Mouse (Mus musculus) hindbrain, postnatal 0 days (tissue): ENCODE data around the gene Fgd6. TPM values are rescaled to one million over a fixed set of nuclear protein-coding genes. Genes with fewer than 3 reads are reported as not detected.

Experiments
- ATAC-seq: fragments of 200-750 bp; cut with Nextera tagmentation; 2 replicates; pipeline ENCODE4 v1.8.0; 2017; ENCODE audit warnings: mild to moderate bottlenecking, moderate TSS enrichment, moderate library complexity
- DNase-seq: peaks from one replicate; pipeline ENCODE4 v3.0.0-alpha.2; 2015; ENCODE audit warnings: low spot score
- H3K27ac ChIP-seq: fragments of 300-500 bp; sonication (generic); 2 replicates; pipeline ENCODE4 v1.5.1; 2014; ENCODE audit warnings: mild to moderate bottlenecking
- H3K27me3 ChIP-seq: fragments of 300-500 bp; sonication (generic); 2 replicates; pipeline ENCODE4 v1.6.1; 2014; ENCODE audit warnings: low read length, mixed read lengths; ENCODE audit not compliant: insufficient read depth
- H3K36me3 ChIP-seq: fragments of 300-500 bp; sonication (generic); 2 replicates; pipeline ENCODE4 v1.6.1; 2014; ENCODE audit warnings: low read length, mixed read lengths; ENCODE audit not compliant: insufficient read depth
- H3K4me1 ChIP-seq: fragments of 300-500 bp; sonication (generic); 2 replicates; pipeline ENCODE4 v1.6.1; 2014; ENCODE audit warnings: antibody characterized with exemption, low read length, mixed read lengths; ENCODE audit not compliant: insufficient read depth
- H3K4me2 ChIP-seq: fragments of 300-500 bp; sonication (generic); 2 replicates; pipeline ENCODE4 v1.6.1; 2014; ENCODE audit warnings: low read depth, mild to moderate bottlenecking, low read length, moderate library complexity, mixed read lengths
- H3K4me3 ChIP-seq: fragments of 300-500 bp; sonication (generic); 2 replicates; pipeline ENCODE4 v1.5.1; 2014; ENCODE audit warnings: low read length
- H3K9ac ChIP-seq: fragments of 300-500 bp; sonication (generic); replicated peaks from 2 replicates; pipeline ENCODE4 v1.6.1; 2014; ENCODE audit warnings: mild to moderate bottlenecking, low read length, moderate library complexity, mixed read lengths
- H3K9me3 ChIP-seq: fragments of 300-500 bp; sonication (generic); 2 replicates; pipeline ENCODE4 v1.6.1; 2016; ENCODE audit warnings: low read length, mixed read lengths
- CTCF ChIP-seq: IDR thresholded peaks from 2 replicates; pipeline ENCODE4 v1.5.1; 2016; ENCODE audit warnings: antibody characterized with exemption, control low read depth, low read depth
- WGBS: fragments of 180-500 bp; shearing (Covaris S2); extraction: QIAGEN DNeasy Blood & Tissue Kit; methylation state at CpG from one replicate; pipeline ENCODE4 v1.1.7; 2014; 5-methylcytosine and 5-hydroxymethylcytosine counted together
- polyA plus RNA-seq: library from polyadenylated mRNA; unstranded; fragments of >200 nt; fragmentation: Nextera tagmentation; extraction: Ambion mirVana; gene quantifications from 2 replicates; pipeline ENCODE4 v1.2.1, GENCODE M21; 2015
- total RNA-seq: library from RNA; depleted of rRNA; stranded (reverse); fragments of >200 nt; gene quantifications from 2 replicates; pipeline ENCODE4 v1.2.3, GENCODE M21; 2014

Fgd6 gene
- total and polyA plus RNA-seq, 2 experiments from 2014 or later: 2.0 to 5.2 TPM

- Histone ChIP-seq H3K4me2 (peak overlapping the region; percentile 30), H3K4me1 (peaks cover 7% of the 10 kb centered on the region; the same call in 1 of the 2 replicates), H3K9ac (no peak overlapping the region), H3K27me3 (no peaks in the 10 kb centered on the region), H3K27ac (no peak overlapping the region), H3K9me3 (no peaks in the 10 kb centered on the region), H3K36me3 (no peaks in the 10 kb centered on the region), H3K4me3 (no peak overlapping the region)
- TF ChIP-seq CTCF: no peak
- 67% methylated on average over 7 of the region's 7 CpGs for WGBS
- DNase-seq (no peak), ATAC-seq (no peak)
Observed at GRCm38 (mm10) chr10:94038366-94039260, 2.8 kb downstream of the Fgd6 start.

GRCm38 (mm10) chr10:94043908-94044307 lies 8.1 kb downstream of the Fgd6 start:
- H3K4me1 ChIP-seq: peaks cover 3% of the 10 kb centered on the region; the same call in 1 of the 2 replicates
- no peak overlapping the region for H3K9ac ChIP-seq
- WGBS: 37% methylated on average over 10 of the region's 10 CpGs
- H3K4me2 ChIP-seq: no peak overlapping the region
- H3K27me3 ChIP-seq: no peaks in the 10 kb centered on the region
- H3K4me3 ChIP-seq: no peak overlapping the region
- ATAC-seq (no peak), DNase-seq (no peak)
- no peak for TF ChIP-seq CTCF
- H3K27ac ChIP-seq: no peak overlapping the region
- H3K36me3 ChIP-seq: no peaks in the 10 kb centered on the region
- H3K9me3 ChIP-seq: no peaks in the 10 kb centered on the region

DNA sequence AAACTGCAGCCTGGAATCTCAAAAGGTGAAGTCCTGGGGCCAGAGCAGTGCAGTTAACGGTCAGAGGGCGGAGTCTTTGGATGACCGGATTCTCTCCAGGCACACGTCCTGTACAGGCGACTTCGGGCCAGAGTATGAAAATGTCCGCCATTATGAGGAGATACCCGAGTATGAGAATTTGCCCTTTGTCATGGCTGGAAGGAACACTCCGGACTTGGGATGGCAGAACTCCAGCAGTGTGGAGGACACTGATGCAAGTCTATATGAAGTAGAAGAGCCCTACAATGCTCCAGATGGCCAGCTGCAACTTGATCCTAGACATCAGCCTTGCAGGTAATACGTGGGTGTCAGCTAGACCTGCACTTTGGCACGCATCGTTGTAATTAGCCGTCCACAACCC lies 9.5 kb downstream of the Fgd6 start:
- Histone ChIP-seq H3K9ac (no peak overlapping the region), H3K36me3 (no peaks in the 10 kb centered on the region), H3K4me1 (peaks cover 3% of the 10 kb centered on the region; the same call in 1 of the 2 replicates), H3K9me3 (no peaks in the 10 kb centered on the region), H3K27ac (no peak overlapping the region), H3K27me3 (no peaks in the 10 kb centered on the region), H3K4me3 (no peak overlapping the region), H3K4me2 (no peak overlapping the region)
- no peak for ATAC-seq
- no peak for TF ChIP-seq CTCF
- DNase-seq: no peak
- 96% methylated on average over 13 of the region's 13 CpGs for WGBS

GRCm38 (mm10) chr10:94047024-94047423 lies 11.2 kb downstream of the Fgd6 start:
- ATAC-seq: no peak
- H3K4me1 ChIP-seq: peaks cover 3% of the 10 kb centered on the region; the same call in 1 of the 2 replicates
- H3K4me2 ChIP-seq: no peak overlapping the region
- H3K9ac ChIP-seq: no peak overlapping the region
- DNase-seq: no peak
- H3K9me3 ChIP-seq: no peaks in the 10 kb centered on the region
- no peak for TF ChIP-seq CTCF
- H3K27me3 ChIP-seq: no peaks in the 10 kb centered on the region
- WGBS: 69% methylated on average over 1 of the region's 1 CpGs
- H3K4me3 ChIP-seq: no peak overlapping the region
- H3K36me3 ChIP-seq: no peaks in the 10 kb centered on the region
- no peak overlapping the region for H3K27ac ChIP-seq

- no peak for ATAC-seq
- WGBS: 75% methylated on average over 10 of the region's 10 CpGs
- Histone ChIP-seq H3K36me3 (no peaks in the 10 kb centered on the region), H3K4me1 (peaks cover 3% of the 10 kb centered on the region; the same call in 1 of the 2 replicates), H3K27ac (no peak overlapping the region), H3K9me3 (no peaks in the 10 kb centered on the region), H3K4me2 (no peak overlapping the region), H3K9ac (no peak overlapping the region), H3K4me3 (no peak overlapping the region), H3K27me3 (no peaks in the 10 kb centered on the region)
- no peak for DNase-seq
- TF ChIP-seq CTCF: no peak
Observed at GRCm38 (mm10) chr10:94047845-94048559, 12.2 kb downstream of the Fgd6 start.

DNA sequence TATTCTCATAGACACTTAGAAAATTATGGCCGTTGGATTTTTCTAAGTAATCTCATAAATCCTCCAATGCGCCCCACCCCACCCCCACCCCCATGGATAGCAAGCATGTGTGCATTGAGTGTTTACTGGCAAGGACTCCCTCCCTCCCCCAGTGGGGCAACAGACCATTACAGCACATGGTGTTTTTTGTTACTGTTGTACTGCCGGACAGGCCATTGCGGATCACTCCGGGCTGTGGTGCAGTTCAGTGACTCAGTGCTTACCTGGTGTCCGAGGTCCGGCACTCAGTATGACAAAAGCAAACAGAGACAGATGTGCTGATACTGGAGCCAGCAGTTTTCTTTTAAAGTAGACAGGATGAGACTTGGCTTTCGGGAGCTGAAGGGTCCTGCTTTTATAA lies 13.3 kb downstream of the Fgd6 start:
- Histone ChIP-seq H3K4me2 (no peak overlapping the region), H3K4me1 (peaks cover 3% of the 10 kb centered on the region; the same call in 1 of the 2 replicates), H3K36me3 (no peaks in the 10 kb centered on the region), H3K9ac (no peak overlapping the region), H3K4me3 (no peak overlapping the region), H3K27me3 (no peaks in the 10 kb centered on the region), H3K27ac (no peak overlapping the region), H3K9me3 (no peaks in the 10 kb centered on the region)
- 63% methylated on average over 8 of the region's 8 CpGs for WGBS
- ATAC-seq (peak; percentile 51; the same call in 1 of the 2 replicates), DNase-seq (no peak)
- no peak for TF ChIP-seq CTCF
